In the genomic region with DNA sequence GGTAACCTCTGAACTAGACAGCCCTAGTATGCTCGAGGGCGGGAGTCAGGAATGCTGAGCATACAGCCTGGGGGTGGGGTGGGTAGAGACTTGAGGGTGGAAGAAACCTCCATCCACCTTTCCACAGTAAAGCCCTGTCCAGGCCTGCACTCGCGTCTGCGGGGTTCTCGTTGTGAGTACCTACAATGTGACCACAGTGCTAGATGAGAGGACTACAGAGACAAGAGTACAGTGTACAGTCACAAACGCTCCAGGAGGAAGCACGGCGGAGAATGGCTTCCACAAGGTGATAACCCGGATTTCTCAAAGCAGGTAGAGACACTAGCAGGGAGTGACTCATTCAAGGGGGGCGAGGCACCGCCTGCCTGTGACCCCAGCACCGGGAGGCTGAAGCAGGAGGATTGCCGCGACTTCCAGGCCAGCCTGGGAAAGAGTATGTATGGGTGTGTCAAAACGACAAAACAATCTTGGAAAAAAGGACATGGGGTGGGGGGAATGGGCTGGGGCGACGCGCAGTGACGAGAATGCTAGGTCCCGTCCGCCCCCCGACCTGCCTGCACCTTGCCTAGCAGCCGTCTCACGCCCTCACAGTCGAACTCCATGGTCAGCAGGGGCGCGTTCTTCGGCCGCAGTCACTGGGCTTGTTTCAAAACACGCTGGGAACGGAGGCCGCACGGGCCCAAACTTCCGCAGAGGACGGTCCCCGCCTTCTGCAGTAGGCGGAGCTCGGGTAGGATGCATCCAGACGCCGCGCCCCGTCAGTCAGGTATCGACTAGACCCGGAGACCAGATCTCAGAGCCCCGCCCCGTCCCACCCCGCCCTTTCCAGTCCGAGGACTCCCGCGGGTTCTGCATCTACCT, we compare ENCODE assay signal across 8 mouse cellular contexts. TPM values are rescaled to one million over a fixed set of nuclear protein-coding genes. Genes with fewer than 3 reads are reported as not detected.
DNase-seq lines count a peak whose midpoint lies in the region; ATAC-seq lines count a peak whose summit lies in the region.

A gene (minus strand): TSS at position 697 of the 861 bp plus-strand sequence.

- H3K36me3 ChIP-seq in forebrain, embryonic 14.5 days (ENCODE audit: control insufficient read depth, insufficient read depth, low read length), result peaks cover 23% of the 10 kb centered on the region
- H3K36me3 ChIP-seq in neural tube, embryonic 15.5 days, result peaks cover 19% of the 10 kb centered on the region

- H3K9ac ChIP-seq in forebrain, embryonic 14.5 days (ENCODE audit: low read length), result peak within 1 kb of the TSS; percentile 84
- H3K9ac ChIP-seq in neural tube, embryonic 15.5 days (replicated peaks), result peak within 1 kb of the TSS; percentile 79

- H3K4me2 ChIP-seq in forebrain, embryonic 14.5 days (ENCODE audit: low read length), result peak within 1 kb of the TSS; percentile 88
- H3K4me2 ChIP-seq in neural tube, embryonic 15.5 days, result peak within 1 kb of the TSS; percentile 90

- intact Hi-C loops in heart, postnatal 14 days (cut with DNase I), result no loop called here

- WGBS in forebrain, embryonic 14.5 days, result 1% methylated on average over 51 of the region's 51 CpGs
- under 1% methylated on average over 51 of the region's 51 CpGs for WGBS in neural tube, embryonic 15.5 days

- H3K27ac ChIP-seq in forebrain, embryonic 14.5 days (ENCODE audit: low read depth, low read length), result no peak within 1 kb of the TSS
- H3K27ac ChIP-seq in neural tube, embryonic 15.5 days (replicated peaks), result peak within 1 kb of the TSS; percentile 51; the same call in 1 of the 2 replicates

- H3K4me1 ChIP-seq in forebrain, embryonic 14.5 days (ENCODE audit: control insufficient read depth, insufficient read depth, low read length), result peaks cover 8% of the 10 kb centered on the region; the same call in 1 of the 2 replicates
- peaks cover 18% of the 10 kb centered on the region for H3K4me1 ChIP-seq in neural tube, embryonic 15.5 days

- H3K27me3 ChIP-seq in forebrain, embryonic 14.5 days (replicated peaks; ENCODE audit: control insufficient read depth, insufficient read depth, low read length), result peaks cover 4% of the 10 kb centered on the region; the same call in 1 of the 2 replicates
- H3K27me3 ChIP-seq in neural tube, embryonic 15.5 days (replicated peaks), result peaks cover 6% of the 10 kb centered on the region; the same call in 1 of the 2 replicates

- peak; percentile 89 for ATAC-seq in forebrain, embryonic 14.5 days
- peak; percentile 92 for ATAC-seq in neural tube, embryonic 15.5 days (ENCODE audit: low FRiP score)

- H3K9me3 ChIP-seq in forebrain, embryonic 14.5 days (replicated peaks; ENCODE audit: control insufficient read depth, low read length), result no peaks in the 10 kb centered on the region
- no peaks in the 10 kb centered on the region for H3K9me3 ChIP-seq in neural tube, embryonic 15.5 days (replicated peaks)

- DNase-seq in ES-CJ7 (ENCODE audit: low read depth, low spot score), result peak; percentile 97
- peak; percentile 94 for DNase-seq in cerebellum, adult 11 months
- DNase-seq in forebrain, embryonic 14.5 days (ENCODE audit: low spot score), result peak; percentile 94
- peak; percentile 94 to 95 for DNase-seq in heart, postnatal 14 days
- peak; percentile 91 for DNase-seq in layer of hippocampus, adult 11-12 months (ENCODE audit: low spot score)
- DNase-seq in lung, adult 18-20 months, result peak; percentile 95 to 97
- DNase-seq in testis, postnatal 14 days (ENCODE audit: low spot score), result peak; percentile 93

- H3K4me3 ChIP-seq in forebrain, embryonic 14.5 days (ENCODE audit: low read depth, low read length), result peak within 1 kb of the TSS; percentile 70
- peak within 1 kb of the TSS; percentile 71 for H3K4me3 ChIP-seq in neural tube, embryonic 15.5 days (replicated peaks)

RNA-seq across cellular contexts. Expression of the gene that starts here (rescaled TPM):
- polyA plus RNA-seq in forebrain, embryonic 14.5 days (2014; fragmentation: Nextera tagmentation; extraction: Ambion mirVana), result 7.4 and 8.2 TPM in 2 replicates
- 1 to 10 TPM; 8.1 to 9.7 TPM for total RNA-seq in heart, postnatal 14 days (2021)
- 4.3 and 5.2 TPM in 2 replicates for polyA plus RNA-seq in neural tube, embryonic 15.5 days (2015; fragmentation: Nextera tagmentation; extraction: Ambion mirVana)
